Mouse (Mus musculus) granulocyte monocyte progenitor cell, adult 5-6 weeks (primary cell): ENCODE data around the gene Sox5. TPM values are rescaled to one million over a fixed set of nuclear protein-coding genes. Genes with fewer than 3 reads are reported as not detected.

Experiments used
- ATAC-seq: replicated peaks from 2 replicates; pipeline ENCODE4 v1.8.0; 2016; ENCODE audit warnings: mild to moderate bottlenecking, moderate TSS enrichment, inconsistent platforms; ENCODE audit not compliant: poor library complexity, severe bottlenecking
- total RNA-seq, 2 experiments: library from RNA; stranded (forward) in 1 of 2; stranded (reverse) in 1 of 2; fragments of 200-712, 200-1000 nt in 1 of 2; fragments of >200 nt in 1 of 2; fragmentation: Nextera tagmentation in 1 of 2; gene quantifications; 2 replicates each; pipeline ENCODE4 v1.2.3; 2014 to 2017

The Sox5 gene
- total RNA-seq, 2 experiments from 2014 or later, result not detected

GRCm38 (mm10) chr6:144723530-144724144 is 58.1 kb downstream of the Sox5 start:
- peak; percentile 65 for ATAC-seq

- no peak for ATAC-seq
Measured at GRCm38 (mm10) chr6:144723024-144723423, 58.8 kb downstream of the Sox5 start.

- ATAC-seq, result no peak
Measured at GRCm38 (mm10) chr6:144720846-144721245, 60.9 kb downstream of the Sox5 start.

- ATAC-seq, result no peak
Measured at GRCm38 (mm10) chr6:144716376-144716775, 65.4 kb downstream of the Sox5 start.

GRCm38 (mm10) chr6:144711841-144712240 is 69.9 kb downstream of the Sox5 start:
- ATAC-seq, result no peak

- no peak for ATAC-seq
Measured at GRCm38 (mm10) chr6:144710816-144711215, 71.0 kb downstream of the Sox5 start.

GRCm38 (mm10) chr6:144709614-144710180 is 72.1 kb downstream of the Sox5 start:
- no peak for ATAC-seq

GRCm38 (mm10) chr6:144708410-144708809 is 73.4 kb downstream of the Sox5 start:
- ATAC-seq, result no peak

GRCm38 (mm10) chr6:144707976-144708375 is 73.8 kb downstream of the Sox5 start:
- no peak for ATAC-seq

- ATAC-seq, result no peak
Measured at GRCm38 (mm10) chr6:144704962-144705361, 76.8 kb downstream of the Sox5 start.

- no peak for ATAC-seq
Measured at GRCm38 (mm10) chr6:144695660-144696059, 86.1 kb downstream of the Sox5 start.

GRCm38 (mm10) chr6:144693211-144693899 is 88.4 kb downstream of the Sox5 start:
- ATAC-seq, result peak; percentile 98

GRCm38 (mm10) chr6:144691298-144692041 is 90.3 kb downstream of the Sox5 start:
- ATAC-seq, result no peak

GRCm38 (mm10) chr6:144689076-144689475 is 92.7 kb downstream of the Sox5 start:
- ATAC-seq, result no peak

GRCm38 (mm10) chr6:144687681-144688080 is 94.1 kb downstream of the Sox5 start:
- ATAC-seq, result no peak

GRCm38 (mm10) chr6:144681045-144681789 is 100.6 kb downstream of the Sox5 start:
- no peak for ATAC-seq

- ATAC-seq, result peak; percentile 55
Measured at GRCm38 (mm10) chr6:144677491-144678133, 104.2 kb downstream of the Sox5 start.

- ATAC-seq, result no peak
Measured at GRCm38 (mm10) chr6:144675111-144675510, 106.7 kb downstream of the Sox5 start.

GRCm38 (mm10) chr6:144673906-144674305 is 107.9 kb downstream of the Sox5 start:
- no peak for ATAC-seq
